In the genomic region with DNA sequence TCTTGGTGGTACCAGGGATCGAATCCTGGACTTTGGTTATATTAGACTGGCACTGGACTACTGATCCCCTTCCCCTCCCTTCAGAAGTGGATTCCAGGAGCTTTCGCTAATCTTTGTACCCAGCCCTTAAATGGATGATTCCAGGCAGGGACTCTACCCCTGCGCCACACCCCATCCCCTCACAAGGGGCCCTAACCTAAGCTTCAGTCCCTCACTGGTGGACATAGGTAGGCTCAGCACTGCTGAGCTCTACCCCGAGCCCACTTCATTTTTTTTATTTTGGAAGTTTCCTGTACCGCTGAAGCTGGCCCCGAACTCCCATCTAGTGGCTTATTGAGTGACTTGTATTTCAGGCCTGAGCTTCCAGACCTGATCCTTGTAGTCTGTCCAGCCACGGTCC, we compare ENCODE assay signal across 8 mouse cellular contexts. TPM values are rescaled to one million over a fixed set of nuclear protein-coding genes. Genes with fewer than 3 reads are reported as not detected.
DNase-seq lines count a peak whose midpoint lies in the region; ATAC-seq and TF ChIP-seq lines count a peak whose summit lies in the region.

No protein-coding gene starts in this region.

- peak overlapping the region; percentile 77 for H3K27ac ChIP-seq in lung, postnatal 0 days (ENCODE audit: low read length)
- peak overlapping the region; percentile 90 for H3K27ac ChIP-seq in forebrain, embryonic 10.5 days
- H3K27ac ChIP-seq in limb, embryonic 13.5 days: peak overlapping the region; percentile 55
- H3K27ac ChIP-seq in olfactory bulb, adult 2 months (ENCODE audit: insufficient read depth, low read depth, low read length): peak overlapping the region; percentile 65

- no peak for TF ChIP-seq POLR2A in olfactory bulb, adult 2 months (IDR thresholded peaks at IDR 0.05; ENCODE audit: insufficient read depth, low read depth, low read length)

- H3K4me1 ChIP-seq in lung, postnatal 0 days (ENCODE audit: insufficient read depth, low read depth, low read length): peaks cover 12% of the 10 kb centered on the region; the same call in 1 of the 2 replicates
- H3K4me1 ChIP-seq in forebrain, embryonic 10.5 days: peaks cover 30% of the 10 kb centered on the region
- peaks cover 18% of the 10 kb centered on the region for H3K4me1 ChIP-seq in limb, embryonic 13.5 days
- H3K4me1 ChIP-seq in olfactory bulb, adult 2 months (ENCODE audit: control insufficient read depth, insufficient read depth, low read length): peaks cover 17% of the 10 kb centered on the region

- H3K27me3 ChIP-seq in lung, postnatal 0 days (replicated peaks; ENCODE audit: insufficient read depth, low read length): no peaks in the 10 kb centered on the region
- H3K27me3 ChIP-seq in forebrain, embryonic 10.5 days (ENCODE audit: poor library complexity, severe bottlenecking): no peaks in the 10 kb centered on the region
- H3K27me3 ChIP-seq in limb, embryonic 13.5 days: no peaks in the 10 kb centered on the region

- 20% methylated on average over 7 of the region's 7 CpGs for WGBS in lung, postnatal 0 days
- WGBS in forebrain, embryonic 10.5 days: 37% methylated on average over 7 of the region's 7 CpGs
- 32% methylated on average over 7 of the region's 7 CpGs for WGBS in limb, embryonic 13.5 days
- 26% methylated on average over 7 of the region's 7 CpGs for WGBS in olfactory bulb, adult 2 months

- DNase-seq in lung, postnatal 0 days (ENCODE audit: low spot score): no peak
- DNase-seq in lung, postnatal 10 days: no peak
- DNase-seq in forebrain, embryonic 10.5 days (ENCODE audit: extremely low spot score, low spot score): no peak
- DNase-seq in embryo, embryonic 10.5 days (ENCODE audit: low spot score): no peak
- no peak for DNase-seq in kidney, postnatal 4 days

- no peak for TF ChIP-seq EP300 in lung, postnatal 0 days (IDR thresholded peaks at IDR 0.05)

- H3K4me2 ChIP-seq in lung, postnatal 0 days (replicated peaks; ENCODE audit: low read depth, low read length): peak overlapping the region; percentile 55
- peak overlapping the region; percentile 96 for H3K4me2 ChIP-seq in limb, embryonic 13.5 days (replicated peaks)

- no peaks in the 10 kb centered on the region for H3K9me3 ChIP-seq in lung, postnatal 0 days (ENCODE audit: low read length)
- H3K9me3 ChIP-seq in forebrain, embryonic 10.5 days: no peaks in the 10 kb centered on the region
- no peaks in the 10 kb centered on the region for H3K9me3 ChIP-seq in limb, embryonic 13.5 days

- H3K9ac ChIP-seq in lung, postnatal 0 days (replicated peaks; ENCODE audit: low read depth): peak overlapping the region; percentile 1
- H3K9ac ChIP-seq in limb, embryonic 13.5 days: peak overlapping the region; percentile 77

- no peak for ATAC-seq in lung, postnatal 0 days
- no peak for ATAC-seq in limb, embryonic 13.5 days (ENCODE audit: low FRiP score, low read depth)
- ATAC-seq in granulocyte monocyte progenitor cell, adult 5-6 weeks (replicated peaks; ENCODE audit: poor library complexity, severe bottlenecking): no peak

- H3K4me3 ChIP-seq in lung, postnatal 0 days (ENCODE audit: low read depth, low read length): peak overlapping the region; percentile 75
- H3K4me3 ChIP-seq in forebrain, embryonic 10.5 days: peak overlapping the region; percentile 79
- H3K4me3 ChIP-seq in limb, embryonic 13.5 days: peak overlapping the region; percentile 71
- H3K4me3 ChIP-seq in olfactory bulb, adult 2 months (ENCODE audit: insufficient read depth, low read depth, low read length): peak overlapping the region; percentile 85

- H3K36me3 ChIP-seq in lung, postnatal 0 days (ENCODE audit: insufficient read depth, low read length): peaks cover 6% of the 10 kb centered on the region; the same call in 1 of the 2 replicates
- H3K36me3 ChIP-seq in forebrain, embryonic 10.5 days (replicated peaks): peaks cover 33% of the 10 kb centered on the region
- H3K36me3 ChIP-seq in limb, embryonic 13.5 days: peaks cover 27% of the 10 kb centered on the region

- no peak for TF ChIP-seq CTCF in lung, postnatal 0 days (IDR thresholded peaks at IDR 0.05)
- no peak for TF ChIP-seq CTCF in olfactory bulb, adult 2 months (IDR thresholded peaks at IDR 0.05; ENCODE audit: insufficient read depth, low read depth, low read length)

RNA-seq across cellular contexts. Expression of gene Adat3, which starts 0.7 kb away (rescaled TPM):
- polyA plus RNA-seq in lung, postnatal 0 days (2015; fragmentation: Nextera tagmentation; extraction: Ambion mirVana): 3.5 and 4.8 TPM in 2 replicates
- 10.7 and 11.9 TPM in 2 replicates for polyA plus RNA-seq in forebrain, embryonic 10.5 days (2016; fragmentation: Nextera tagmentation; extraction: Ambion mirVana)
- 7.6 and 8.8 TPM in 2 replicates for polyA plus RNA-seq in limb, embryonic 13.5 days (2015; fragmentation: Nextera tagmentation; extraction: Ambion mirVana)
- not detected in 2 replicates for polyA plus RNA-seq in olfactory bulb, adult 2 months (2012; ENCODE audit: insufficient read depth, insufficient read length, low replicate concordance, missing spikeins)
- 0.79 TPM in 1 of 2 replicates, not detected in the other for total RNA-seq in granulocyte monocyte progenitor cell, adult 5-6 weeks (2014; fragmentation: Nextera tagmentation)
- total RNA-seq in granulocyte monocyte progenitor cell, adult 5-6 weeks (2017): 0.34 and 0.67 TPM in 2 replicates

RNA-seq across cellular contexts. Expression of gene Scamp4, which starts 0.7 kb away (rescaled TPM):
- polyA plus RNA-seq in lung, postnatal 0 days (2015; fragmentation: Nextera tagmentation; extraction: Ambion mirVana): 56.9 and 59.3 TPM in 2 replicates
- polyA plus RNA-seq in forebrain, embryonic 10.5 days (2016; fragmentation: Nextera tagmentation; extraction: Ambion mirVana): 91.5 and 93.0 TPM in 2 replicates
- polyA plus RNA-seq in limb, embryonic 13.5 days (2015; fragmentation: Nextera tagmentation; extraction: Ambion mirVana): 83.9 and 92.0 TPM in 2 replicates
- polyA plus RNA-seq in olfactory bulb, adult 2 months (2012; ENCODE audit: insufficient read depth, insufficient read length, low replicate concordance, missing spikeins): not detected in 2 replicates
- total RNA-seq in granulocyte monocyte progenitor cell, adult 5-6 weeks (2014; fragmentation: Nextera tagmentation): 40.5 and 72.3 TPM in 2 replicates
- total RNA-seq in granulocyte monocyte progenitor cell, adult 5-6 weeks (2017): 10.7 and 11.4 TPM in 2 replicates

RNA-seq across cellular contexts. Expression of gene Gm49322, which starts 2.5 kb away (rescaled TPM):
- polyA plus RNA-seq in lung, postnatal 0 days (2015; fragmentation: Nextera tagmentation; extraction: Ambion mirVana): 0.98 and 1.1 TPM in 2 replicates
- 4.7 and 5.6 TPM in 2 replicates for polyA plus RNA-seq in forebrain, embryonic 10.5 days (2016; fragmentation: Nextera tagmentation; extraction: Ambion mirVana)
- 3.7 and 5.6 TPM in 2 replicates for polyA plus RNA-seq in limb, embryonic 13.5 days (2015; fragmentation: Nextera tagmentation; extraction: Ambion mirVana)
- polyA plus RNA-seq in olfactory bulb, adult 2 months (2012; ENCODE audit: insufficient read depth, insufficient read length, low replicate concordance, missing spikeins): not detected in 2 replicates
- 3.1 TPM in 1 of 2 replicates, not detected in the other for total RNA-seq in granulocyte monocyte progenitor cell, adult 5-6 weeks (2014; fragmentation: Nextera tagmentation)
- 0.39 TPM in 1 of 2 replicates, not detected in the other for total RNA-seq in granulocyte monocyte progenitor cell, adult 5-6 weeks (2017)

RNA-seq across cellular contexts. Expression of gene Abhd17a, which starts 13.2 kb away (rescaled TPM):
- polyA plus RNA-seq in lung, postnatal 0 days (2015; fragmentation: Nextera tagmentation; extraction: Ambion mirVana): 105 and 106 TPM in 2 replicates
- 71.8 and 75.5 TPM in 2 replicates for polyA plus RNA-seq in forebrain, embryonic 10.5 days (2016; fragmentation: Nextera tagmentation; extraction: Ambion mirVana)
- polyA plus RNA-seq in limb, embryonic 13.5 days (2015; fragmentation: Nextera tagmentation; extraction: Ambion mirVana): 80.9 and 83.0 TPM in 2 replicates
- not detected in 2 replicates for polyA plus RNA-seq in olfactory bulb, adult 2 months (2012; ENCODE audit: insufficient read depth, insufficient read length, low replicate concordance, missing spikeins)
- total RNA-seq in granulocyte monocyte progenitor cell, adult 5-6 weeks (2014; fragmentation: Nextera tagmentation): 27.7 and 36.2 TPM in 2 replicates
- total RNA-seq in granulocyte monocyte progenitor cell, adult 5-6 weeks (2017): 24.2 and 33.5 TPM in 2 replicates

RNA-seq across cellular contexts. Expression of gene Csnk1g2, which starts 19.3 kb away (rescaled TPM):
- polyA plus RNA-seq in lung, postnatal 0 days (2015; fragmentation: Nextera tagmentation; extraction: Ambion mirVana): 97.7 and 111 TPM in 2 replicates
- polyA plus RNA-seq in forebrain, embryonic 10.5 days (2016; fragmentation: Nextera tagmentation; extraction: Ambion mirVana): 123 and 133 TPM in 2 replicates
- polyA plus RNA-seq in limb, embryonic 13.5 days (2015; fragmentation: Nextera tagmentation; extraction: Ambion mirVana): 148 and 159 TPM in 2 replicates
- 431 TPM in 1 of 2 replicates, not detected in the other for polyA plus RNA-seq in olfactory bulb, adult 2 months (2012; ENCODE audit: insufficient read depth, insufficient read length, low replicate concordance, missing spikeins)
- 47.7 and 65.2 TPM in 2 replicates for total RNA-seq in granulocyte monocyte progenitor cell, adult 5-6 weeks (2014; fragmentation: Nextera tagmentation)
- 112 and 127 TPM in 2 replicates for total RNA-seq in granulocyte monocyte progenitor cell, adult 5-6 weeks (2017)

Comparison
In these comparisons a context has a peak if more than half of its experiments do, and no peak if none do; other contexts are left out.
1. RNA of gene Scamp4, which starts 0.7 kb away (polyA plus RNA-seq): 83.9 to 92.0 TPM in limb, embryonic 13.5 days, 91.5 to 93.0 TPM in forebrain, embryonic 10.5 days and 56.9 to 59.3 TPM in lung, postnatal 0 days; not detected in olfactory bulb, adult 2 months; every median in the first group is over 10 times any median in the second.
2. Peak in every context shown above with its lines, with median percentiles within 50 percentile points of each other: H3K27ac ChIP-seq and H3K4me3 ChIP-seq.